Mouse (Mus musculus): ENCODE measurements around the gene Stat1.

Gene Stat1

GRCm38 (mm10) chr1:52118860-52119591 is at the start of gene Stat1:
Stat1 (plus strand) TSS chr1:52119440.
- DNase-seq: peak; percentile 91

GRCm38 (mm10) chr1:52079724-52080367 is 39.4 kb upstream of the Stat1 start:
- DNase-seq: peak; percentile 20

- no peak for DNase-seq
Measured at GRCm38 (mm10) chr1:52080375-52080774, 38.9 kb upstream of the Stat1 start.

- no peak for DNase-seq
Measured at GRCm38 (mm10) chr1:52086236-52086635, 33.0 kb upstream of the Stat1 start.

GRCm38 (mm10) chr1:52087128-52087527 is 32.1 kb upstream of the Stat1 start:
- no peak for DNase-seq

GRCm38 (mm10) chr1:52088634-52089033 is 30.6 kb upstream of the Stat1 start:
- DNase-seq: no peak

- DNase-seq: peak; percentile 55
Measured at GRCm38 (mm10) chr1:52098618-52099232, 20.5 kb upstream of the Stat1 start.

- peak; percentile 77 for DNase-seq
Measured at GRCm38 (mm10) chr1:52100496-52100895, 18.7 kb upstream of the Stat1 start.

GRCm38 (mm10) chr1:52102795-52103194 is 16.4 kb upstream of the Stat1 start:
- DNase-seq: no peak

- DNase-seq: no peak
Measured at GRCm38 (mm10) chr1:52107206-52107605, 12.0 kb upstream of the Stat1 start.

GRCm38 (mm10) chr1:52111217-52111616 is 8.0 kb upstream of the Stat1 start:
- no peak for DNase-seq

GRCm38 (mm10) chr1:52112301-52112700 is 6.9 kb upstream of the Stat1 start:
- DNase-seq: no peak

- no peak for DNase-seq
Measured at GRCm38 (mm10) chr1:52113067-52113665, 6.1 kb upstream of the Stat1 start.

- peak; percentile 99 for DNase-seq
Measured at GRCm38 (mm10) chr1:52113666-52114069, 5.6 kb upstream of the Stat1 start.

- DNase-seq: no peak
Measured at GRCm38 (mm10) chr1:52116441-52116840, 2.8 kb upstream of the Stat1 start.

GRCm38 (mm10) chr1:52117777-52118176 is 1.5 kb upstream of the Stat1 start:
- no peak for DNase-seq

GRCm38 (mm10) chr1:52119691-52120090 is 451 bp downstream of the Stat1 start:
- DNase-seq: peak; percentile 59

- peak; percentile 24 for DNase-seq
Measured at GRCm38 (mm10) chr1:52120191-52120590, 951 bp downstream of the Stat1 start.

GRCm38 (mm10) chr1:52121052-52121451 is 1.8 kb downstream of the Stat1 start:
- DNase-seq: no peak

GRCm38 (mm10) chr1:52124818-52125217 is 5.6 kb downstream of the Stat1 start:
- no peak for DNase-seq

GRCm38 (mm10) chr1:52127350-52127749 is 8.1 kb downstream of the Stat1 start:
- DNase-seq: no peak

GRCm38 (mm10) chr1:52129794-52130193 is 10.6 kb downstream of the Stat1 start:
- DNase-seq: no peak

GRCm38 (mm10) chr1:52131787-52132377 is 12.6 kb downstream of the Stat1 start:
- no peak for DNase-seq

Data from thymus, postnatal 4 days (tissue).